Mouse (Mus musculus): ENCODE results near the gene Plod3. TPM values are rescaled to one million over a fixed set of nuclear protein-coding genes. Genes with fewer than 3 reads are reported as not detected.
A peak's percentile ranks its signal among the peaks of the same experiment; 100 is the strongest.
"Not testable (repeated sequence)": the region's sequence is repeated elsewhere in the genome, so short reads cannot be mapped to it uniquely, and the experiment has no call there.

The Plod3 gene
- polyA plus RNA-seq, 1 experiment from 2014 or later, result 29.1 TPM

DNA sequence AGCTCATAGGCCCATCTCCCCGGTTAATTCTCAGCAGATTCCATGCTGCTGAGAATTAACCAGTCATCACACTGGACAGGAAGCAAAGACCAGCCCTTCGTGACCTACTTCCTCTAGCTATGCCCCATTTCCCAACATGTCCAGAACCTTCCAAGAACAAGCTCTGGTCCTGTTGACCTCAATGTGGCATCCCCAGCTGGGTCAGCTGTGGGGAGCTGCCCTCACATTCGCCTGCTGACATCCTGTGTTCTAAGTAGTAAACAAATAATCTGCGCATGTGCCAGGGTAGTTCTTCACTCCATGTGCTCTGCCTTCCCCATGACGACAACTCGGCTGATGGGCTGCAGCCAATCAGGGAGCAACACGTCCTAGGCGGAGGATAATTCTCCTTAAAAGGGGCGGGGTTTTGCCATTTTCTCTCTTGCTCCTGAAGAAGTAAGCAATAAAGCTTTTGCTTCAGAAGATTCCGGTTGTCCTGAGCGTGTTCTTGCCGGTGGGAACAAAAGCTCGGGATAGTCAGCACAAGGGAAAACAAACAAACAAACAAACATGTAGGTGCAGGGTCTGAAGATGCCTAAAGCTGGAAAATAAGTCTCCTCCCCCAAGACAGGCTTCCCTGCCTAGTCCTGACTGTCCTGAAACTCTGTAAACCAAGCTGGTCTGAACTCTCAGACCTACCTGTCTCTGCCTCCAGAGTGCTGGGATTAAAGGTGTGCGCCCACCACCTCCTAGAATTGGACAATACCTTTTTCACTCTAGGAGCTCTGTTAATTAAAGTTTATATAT lies 37.1 kb upstream of the Plod3 start:
- WGBS, result 88% methylated on average over 14 of the region's 14 CpGs
- not testable (repeated sequence) for H3K4me2 ChIP-seq (ENCODE audit: low read depth, low read length, severe bottlenecking); H3K27me3 ChIP-seq (ENCODE audit: control insufficient read depth, insufficient read depth, low read length); H3K27ac ChIP-seq (ENCODE audit: low read depth, low read length); ATAC-seq (replicated peaks; ENCODE audit: low FRiP score); H3K9ac ChIP-seq (ENCODE audit: low read length); H3K4me3 ChIP-seq (ENCODE audit: low read depth, low read length); H3K36me3 ChIP-seq (ENCODE audit: control insufficient read depth, insufficient read depth, low read length); H3K4me1 ChIP-seq (replicated peaks; ENCODE audit: control insufficient read depth, insufficient read depth, low read length); H3K9me3 ChIP-seq (ENCODE audit: control insufficient read depth, low read length); DNase-seq (ENCODE audit: low spot score)

DNA sequence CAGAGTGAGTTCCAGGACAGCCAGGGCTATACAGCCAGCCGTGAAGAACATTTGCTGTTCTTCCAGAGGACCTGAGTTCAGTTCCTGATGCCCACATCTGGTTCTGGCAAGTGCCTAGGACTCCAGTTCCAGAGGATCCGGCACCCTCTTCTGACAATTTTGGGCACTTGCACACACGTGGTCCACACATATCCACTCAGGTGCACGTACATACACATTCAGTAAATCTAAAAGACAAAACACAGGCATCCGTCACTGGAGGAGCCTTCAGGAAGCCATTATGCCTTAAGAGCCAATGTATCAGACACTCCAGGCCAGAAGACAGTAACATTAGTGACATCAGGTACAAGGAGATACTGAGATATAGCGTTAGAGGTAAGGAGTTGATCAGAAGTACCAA lies 36.3 kb upstream of the Plod3 start:
- H3K9ac ChIP-seq (ENCODE audit: low read length), result no peak overlapping the region
- 86% methylated on average over 6 of the region's 6 CpGs for WGBS
- H3K27ac ChIP-seq (ENCODE audit: low read depth, low read length), result no peak overlapping the region
- ATAC-seq (replicated peaks; ENCODE audit: low FRiP score) (no peak), DNase-seq (ENCODE audit: low spot score) (no peak)
- peaks cover 4% of the 10 kb centered on the region for H3K4me1 ChIP-seq (replicated peaks; ENCODE audit: control insufficient read depth, insufficient read depth, low read length)
- H3K36me3 ChIP-seq (ENCODE audit: control insufficient read depth, insufficient read depth, low read length), result no peaks in the 10 kb centered on the region
- no peaks in the 10 kb centered on the region for H3K9me3 ChIP-seq (ENCODE audit: control insufficient read depth, low read length)
- no peak overlapping the region for H3K4me3 ChIP-seq (ENCODE audit: low read depth, low read length)
- H3K27me3 ChIP-seq (ENCODE audit: control insufficient read depth, insufficient read depth, low read length), result no peaks in the 10 kb centered on the region
- H3K4me2 ChIP-seq (ENCODE audit: low read depth, low read length, severe bottlenecking), result no peak overlapping the region

GRCm38 (mm10) chr5:136952153-136952552 lies 34.7 kb upstream of the Plod3 start:
- WGBS, result 82% methylated on average over 4 of the region's 4 CpGs
- H3K4me1 ChIP-seq (replicated peaks; ENCODE audit: control insufficient read depth, insufficient read depth, low read length), result peaks cover 4% of the 10 kb centered on the region

GRCm38 (mm10) chr5:136953015-136953414 lies 33.8 kb upstream of the Plod3 start, which contains the start of gene Fis1:
Gene Fis1 (plus strand): TSS chr5:136953275.
- peak; percentile 99 for ATAC-seq (replicated peaks; ENCODE audit: low FRiP score)
- Histone ChIP-seq H3K36me3 (ENCODE audit: control insufficient read depth, insufficient read depth, low read length) (no peaks in the 10 kb centered on the region; the same call in 1 of the 2 replicates), H3K9ac (ENCODE audit: low read length) (peak within 1 kb of the TSS; percentile 88), H3K4me1 (replicated peaks; ENCODE audit: control insufficient read depth, insufficient read depth, low read length) (peaks cover 4% of the 10 kb centered on the region), H3K27ac (ENCODE audit: low read depth, low read length) (no peak within 1 kb of the TSS), H3K4me2 (ENCODE audit: low read depth, low read length, severe bottlenecking) (peak within 1 kb of the TSS; percentile 57), H3K4me3 (ENCODE audit: low read depth, low read length) (peak within 1 kb of the TSS; percentile 76), H3K27me3 (ENCODE audit: control insufficient read depth, insufficient read depth, low read length) (no peaks in the 10 kb centered on the region), H3K9me3 (ENCODE audit: control insufficient read depth, low read length) (no peaks in the 10 kb centered on the region)
- DNase-seq (ENCODE audit: low spot score), result peak; percentile 98
- WGBS, result 0% methylated on average over 23 of the region's 23 CpGs

More at GRCm38 (mm10) chr5:136952153-136952552, 34.7 kb upstream of the Plod3 start:
- Histone ChIP-seq H3K27me3 (ENCODE audit: control insufficient read depth, insufficient read depth, low read length) (no peaks in the 10 kb centered on the region), H3K27ac (ENCODE audit: low read depth, low read length) (no peak overlapping the region), H3K4me2 (ENCODE audit: low read depth, low read length, severe bottlenecking) (no peak overlapping the region; the same call in 1 of the 2 replicates), H3K9me3 (ENCODE audit: control insufficient read depth, low read length) (no peaks in the 10 kb centered on the region), H3K4me3 (ENCODE audit: low read depth, low read length) (no peak overlapping the region), H3K9ac (ENCODE audit: low read length) (no peak overlapping the region), H3K36me3 (ENCODE audit: control insufficient read depth, insufficient read depth, low read length) (no peaks in the 10 kb centered on the region)
- DNase-seq (ENCODE audit: low spot score) (no peak), ATAC-seq (replicated peaks; ENCODE audit: low FRiP score) (no peak)

DNA sequence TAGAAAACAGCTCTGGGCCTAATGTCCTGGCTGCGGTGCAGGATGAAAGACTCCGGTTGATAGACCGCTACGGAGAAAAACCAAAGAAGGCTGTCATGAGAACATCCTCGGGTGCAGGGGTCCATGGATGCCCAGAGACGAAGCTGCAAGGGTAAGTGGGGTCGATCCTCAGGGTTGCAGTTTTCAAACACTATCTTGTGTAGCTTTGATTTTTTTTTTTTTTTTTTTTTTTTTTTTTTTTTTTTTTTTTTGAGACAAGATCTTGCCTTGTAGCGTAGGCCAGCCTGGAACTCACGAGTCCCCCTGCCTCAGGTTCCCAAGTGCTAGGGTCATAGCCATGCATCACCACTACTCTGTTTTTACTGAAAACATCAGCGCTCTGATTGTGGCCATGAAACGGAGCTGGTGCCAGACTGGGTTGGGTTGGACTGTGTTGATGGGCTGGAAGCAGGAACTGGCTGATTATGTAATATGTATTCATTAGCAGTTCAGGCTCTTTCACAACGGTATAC lies 33.3 kb upstream of the Plod3 start:
- WGBS, result 4% methylated on average over 12 of the region's 12 CpGs
- Histone ChIP-seq H3K4me2 (ENCODE audit: low read depth, low read length, severe bottlenecking) (peak overlapping the region; percentile 57), H3K4me1 (replicated peaks; ENCODE audit: control insufficient read depth, insufficient read depth, low read length) (peaks cover 4% of the 10 kb centered on the region), H3K27ac (ENCODE audit: low read depth, low read length) (no peak overlapping the region), H3K27me3 (ENCODE audit: control insufficient read depth, insufficient read depth, low read length) (no peaks in the 10 kb centered on the region), H3K4me3 (ENCODE audit: low read depth, low read length) (peak overlapping the region; percentile 76), H3K9me3 (ENCODE audit: control insufficient read depth, low read length) (no peaks in the 10 kb centered on the region), H3K36me3 (ENCODE audit: control insufficient read depth, insufficient read depth, low read length) (no peaks in the 10 kb centered on the region; the same call in 1 of the 2 replicates), H3K9ac (ENCODE audit: low read length) (peak overlapping the region; percentile 88)
- ATAC-seq (replicated peaks; ENCODE audit: low FRiP score) (no peak; the same call in 1 of the 2 replicates), DNase-seq (ENCODE audit: low spot score) (no peak)

- ATAC-seq (replicated peaks; ENCODE audit: low FRiP score) (no peak), DNase-seq (ENCODE audit: low spot score) (no peak)
- WGBS, result 78% methylated on average over 4 of the region's 4 CpGs
- Histone ChIP-seq H3K36me3 (ENCODE audit: control insufficient read depth, insufficient read depth, low read length) (no peaks in the 10 kb centered on the region; the same call in 1 of the 2 replicates), H3K27ac (ENCODE audit: low read depth, low read length) (no peak overlapping the region), H3K27me3 (ENCODE audit: control insufficient read depth, insufficient read depth, low read length) (no peaks in the 10 kb centered on the region), H3K9me3 (ENCODE audit: control insufficient read depth, low read length) (no peaks in the 10 kb centered on the region), H3K4me3 (ENCODE audit: low read depth, low read length) (no peak overlapping the region), H3K4me2 (ENCODE audit: low read depth, low read length, severe bottlenecking) (no peak overlapping the region), H3K4me1 (replicated peaks; ENCODE audit: control insufficient read depth, insufficient read depth, low read length) (peaks cover 4% of the 10 kb centered on the region), H3K9ac (ENCODE audit: low read length) (no peak overlapping the region)
Observed at GRCm38 (mm10) chr5:136955622-136956021, 31.2 kb upstream of the Plod3 start.

- Histone ChIP-seq H3K9me3 (ENCODE audit: control insufficient read depth, low read length) (no peaks in the 10 kb centered on the region), H3K4me1 (replicated peaks; ENCODE audit: control insufficient read depth, insufficient read depth, low read length) (peaks cover 4% of the 10 kb centered on the region), H3K27me3 (ENCODE audit: control insufficient read depth, insufficient read depth, low read length) (no peaks in the 10 kb centered on the region), H3K4me3 (ENCODE audit: low read depth, low read length) (no peak overlapping the region), H3K9ac (ENCODE audit: low read length) (no peak overlapping the region), H3K27ac (ENCODE audit: low read depth, low read length) (no peak overlapping the region), H3K4me2 (ENCODE audit: low read depth, low read length, severe bottlenecking) (no peak overlapping the region), H3K36me3 (ENCODE audit: control insufficient read depth, insufficient read depth, low read length) (no peaks in the 10 kb centered on the region; the same call in 1 of the 2 replicates)
- DNase-seq (ENCODE audit: low spot score) (no peak), ATAC-seq (replicated peaks; ENCODE audit: low FRiP score) (no peak)
- WGBS, result 100% methylated on average over 1 of the region's 1 CpGs
Observed at GRCm38 (mm10) chr5:136957250-136957649, 29.6 kb upstream of the Plod3 start.

- H3K4me2 ChIP-seq (ENCODE audit: low read depth, low read length, severe bottlenecking), result no peak overlapping the region
- no peak for ATAC-seq (replicated peaks; ENCODE audit: low FRiP score)
Observed at GRCm38 (mm10) chr5:136958991-136959605, 27.7 kb upstream of the Plod3 start.

More at GRCm38 (mm10) chr5:136958991-136959605, 27.7 kb upstream of the Plod3 start:
- H3K4me1 ChIP-seq (replicated peaks; ENCODE audit: control insufficient read depth, insufficient read depth, low read length), result peaks cover 7% of the 10 kb centered on the region
- H3K9me3 ChIP-seq (ENCODE audit: control insufficient read depth, low read length), result no peaks in the 10 kb centered on the region
- H3K27me3 ChIP-seq (ENCODE audit: control insufficient read depth, insufficient read depth, low read length), result no peaks in the 10 kb centered on the region
- H3K4me3 ChIP-seq (ENCODE audit: low read depth, low read length), result no peak overlapping the region
- 88% methylated on average over 5 of the region's 5 CpGs for WGBS
- no peak overlapping the region for H3K9ac ChIP-seq (ENCODE audit: low read length)
- H3K27ac ChIP-seq (ENCODE audit: low read depth, low read length), result no peak overlapping the region
- no peaks in the 10 kb centered on the region; the same call in 1 of the 2 replicates for H3K36me3 ChIP-seq (ENCODE audit: control insufficient read depth, insufficient read depth, low read length)
- DNase-seq (ENCODE audit: low spot score), result no peak

Data from forebrain, embryonic 11.5 days (tissue).